Mouse (Mus musculus): ENCODE results near the gene Prkab1. TPM values are rescaled to one million over a fixed set of nuclear protein-coding genes. Genes with fewer than 3 reads are reported as not detected.
A peak's percentile ranks its signal among the peaks of the same experiment; 100 is the strongest.

Prkab1 gene
- 46.7 and 49.1 TPM in 2 replicates for polyA plus RNA-seq (2014; fragmentation: Nextera tagmentation; extraction: Ambion mirVana)

DNA sequence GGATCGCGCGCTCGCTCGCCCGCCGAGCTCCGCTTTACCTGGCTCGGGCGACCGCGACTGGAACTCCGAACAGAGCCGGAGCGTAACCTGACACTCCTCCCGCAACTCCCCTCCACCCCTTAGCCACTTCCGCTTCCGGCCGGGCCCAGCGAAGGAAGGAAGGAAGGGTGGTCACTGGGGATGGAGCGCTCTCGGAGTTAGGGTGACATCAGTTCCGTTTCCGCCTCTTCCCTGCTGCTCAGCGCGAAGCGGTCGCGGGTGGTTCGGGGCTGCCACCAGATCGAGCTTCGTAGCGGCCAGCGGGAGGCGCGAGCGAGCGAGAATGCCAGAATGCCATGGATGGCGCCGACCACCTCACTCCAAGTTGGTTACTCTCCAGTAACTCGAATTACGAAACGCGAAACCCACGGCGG is at the start of gene Prkab1:
Gene Prkab1 (minus strand): TSS at position 182 of the 413 bp plus-strand sequence.
- peak; percentile 95 for ATAC-seq (ENCODE audit: low FRiP score, low TSS enrichment)
- no peaks in the 10 kb centered on the region for H3K9me3 ChIP-seq (ENCODE audit: control insufficient read depth, low read length)
- peak within 1 kb of the TSS; percentile 73 for H3K9ac ChIP-seq (replicated peaks; ENCODE audit: low read length)
- peak within 1 kb of the TSS; percentile 90 for H3K4me3 ChIP-seq (replicated peaks; ENCODE audit: low read depth, low read length)
- no peaks in the 10 kb centered on the region for H3K27me3 ChIP-seq (ENCODE audit: control insufficient read depth, insufficient read depth, low read length)
- H3K4me1 ChIP-seq (ENCODE audit: control insufficient read depth, insufficient read depth, low read length): peaks cover 10% of the 10 kb centered on the region; the same call in 1 of the 2 replicates
- H3K36me3 ChIP-seq (ENCODE audit: control insufficient read depth, insufficient read depth, low read length): peaks cover 26% of the 10 kb centered on the region
- peak; percentile 96 for DNase-seq
- peak within 1 kb of the TSS; percentile 93 for H3K4me2 ChIP-seq (ENCODE audit: low read length)
- under 1% methylated on average over 46 of the region's 46 CpGs for WGBS
- peak within 1 kb of the TSS; percentile 66 for H3K27ac ChIP-seq (replicated peaks; ENCODE audit: low read depth, low read length)

DNA sequence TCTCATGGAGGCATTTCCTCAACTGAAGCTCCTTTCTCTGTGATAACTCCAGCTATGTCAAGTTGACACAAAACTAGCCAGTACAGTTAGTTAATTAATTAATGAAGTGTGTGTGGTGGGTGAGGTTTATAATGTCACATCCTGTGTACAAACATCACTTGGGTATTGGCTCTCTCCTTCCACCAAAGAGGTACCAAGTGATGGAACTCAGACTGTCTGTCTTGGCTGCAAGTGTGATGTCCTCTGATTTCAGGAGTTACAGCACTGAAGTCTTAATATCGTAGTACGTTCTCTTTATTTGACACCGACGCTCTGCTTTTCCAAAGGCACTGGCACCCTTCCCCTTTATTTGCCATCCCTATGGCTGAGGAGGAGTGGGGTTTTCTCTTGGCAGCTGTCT is 45.3 kb upstream of the Prkab1 start:
- no peaks in the 10 kb centered on the region for H3K4me1 ChIP-seq (ENCODE audit: control insufficient read depth, insufficient read depth, low read length)
- no peak overlapping the region for H3K4me3 ChIP-seq (replicated peaks; ENCODE audit: low read depth, low read length)
- H3K27me3 ChIP-seq (ENCODE audit: control insufficient read depth, insufficient read depth, low read length): no peaks in the 10 kb centered on the region
- ATAC-seq (ENCODE audit: low FRiP score, low TSS enrichment) (no peak), DNase-seq (no peak)
- no peaks in the 10 kb centered on the region for H3K36me3 ChIP-seq (ENCODE audit: control insufficient read depth, insufficient read depth, low read length)
- WGBS: 91% methylated on average over 4 of the region's 4 CpGs
- H3K9ac ChIP-seq (replicated peaks; ENCODE audit: low read length): no peak overlapping the region
- H3K4me2 ChIP-seq (ENCODE audit: low read length): no peak overlapping the region
- no peak overlapping the region for H3K27ac ChIP-seq (replicated peaks; ENCODE audit: low read depth, low read length)
- H3K9me3 ChIP-seq (ENCODE audit: control insufficient read depth, low read length): no peaks in the 10 kb centered on the region

DNA sequence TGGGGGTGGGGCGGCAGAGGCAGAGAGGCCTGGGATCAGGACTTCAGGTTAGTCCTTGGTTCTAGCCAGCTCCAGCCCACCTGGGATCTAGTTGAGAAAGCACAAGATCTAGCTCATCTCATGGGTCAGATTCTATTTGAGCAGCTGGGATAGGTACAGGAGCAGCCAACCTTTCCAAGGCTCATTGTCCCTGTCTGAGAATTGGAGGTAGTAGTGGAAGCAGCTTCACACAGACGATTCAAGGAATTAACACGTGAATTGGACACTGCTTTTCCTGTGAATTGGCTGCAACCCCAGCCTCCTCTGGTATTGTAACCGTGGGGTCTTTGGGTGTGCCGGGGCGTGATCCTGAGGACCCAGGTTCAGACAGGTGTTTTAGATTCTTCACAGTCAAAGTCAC is 28.5 kb upstream of the Prkab1 start:
- no peaks in the 10 kb centered on the region for H3K27me3 ChIP-seq (ENCODE audit: control insufficient read depth, insufficient read depth, low read length)
- no peak overlapping the region for H3K27ac ChIP-seq (replicated peaks; ENCODE audit: low read depth, low read length)
- no peaks in the 10 kb centered on the region for H3K36me3 ChIP-seq (ENCODE audit: control insufficient read depth, insufficient read depth, low read length)
- no peak for ATAC-seq (ENCODE audit: low FRiP score, low TSS enrichment)
- no peaks in the 10 kb centered on the region for H3K4me1 ChIP-seq (ENCODE audit: control insufficient read depth, insufficient read depth, low read length)
- 52% methylated on average over 6 of the region's 6 CpGs for WGBS
- H3K9me3 ChIP-seq (ENCODE audit: control insufficient read depth, low read length): no peaks in the 10 kb centered on the region
- H3K9ac ChIP-seq (replicated peaks; ENCODE audit: low read length): no peak overlapping the region
- no peak overlapping the region for H3K4me3 ChIP-seq (replicated peaks; ENCODE audit: low read depth, low read length)
- H3K4me2 ChIP-seq (ENCODE audit: low read length): no peak overlapping the region
- no peak for DNase-seq

DNA sequence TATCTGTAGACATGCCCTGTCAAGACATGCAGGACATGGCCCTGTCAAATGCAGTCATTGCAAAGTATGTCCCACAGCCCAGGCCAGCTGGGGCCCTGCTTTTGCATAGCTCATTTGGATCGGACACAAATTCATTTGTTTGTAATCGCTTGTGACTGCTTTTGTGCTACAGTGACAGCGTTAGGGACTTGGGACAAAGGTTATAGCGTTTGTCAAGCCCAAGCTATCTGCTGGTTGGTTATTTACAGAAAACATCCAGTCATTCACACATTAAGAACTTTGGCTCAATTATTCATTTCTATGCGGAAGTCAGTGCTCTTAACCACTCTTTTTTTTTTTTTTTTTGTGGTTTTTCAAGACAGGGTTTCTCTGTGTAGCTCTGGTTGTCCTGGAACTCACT is 27.9 kb upstream of the Prkab1 start:
- Histone ChIP-seq H3K9me3 (ENCODE audit: control insufficient read depth, low read length) (no peaks in the 10 kb centered on the region), H3K27me3 (ENCODE audit: control insufficient read depth, insufficient read depth, low read length) (no peaks in the 10 kb centered on the region), H3K4me2 (ENCODE audit: low read length) (no peak overlapping the region), H3K36me3 (ENCODE audit: control insufficient read depth, insufficient read depth, low read length) (no peaks in the 10 kb centered on the region), H3K27ac (replicated peaks; ENCODE audit: low read depth, low read length) (no peak overlapping the region), H3K4me3 (replicated peaks; ENCODE audit: low read depth, low read length) (no peak overlapping the region), H3K9ac (replicated peaks; ENCODE audit: low read length) (no peak overlapping the region), H3K4me1 (ENCODE audit: control insufficient read depth, insufficient read depth, low read length) (no peaks in the 10 kb centered on the region)
- ATAC-seq (ENCODE audit: low FRiP score, low TSS enrichment) (no peak), DNase-seq (no peak)
- WGBS: 84% methylated on average over 5 of the region's 5 CpGs

DNA sequence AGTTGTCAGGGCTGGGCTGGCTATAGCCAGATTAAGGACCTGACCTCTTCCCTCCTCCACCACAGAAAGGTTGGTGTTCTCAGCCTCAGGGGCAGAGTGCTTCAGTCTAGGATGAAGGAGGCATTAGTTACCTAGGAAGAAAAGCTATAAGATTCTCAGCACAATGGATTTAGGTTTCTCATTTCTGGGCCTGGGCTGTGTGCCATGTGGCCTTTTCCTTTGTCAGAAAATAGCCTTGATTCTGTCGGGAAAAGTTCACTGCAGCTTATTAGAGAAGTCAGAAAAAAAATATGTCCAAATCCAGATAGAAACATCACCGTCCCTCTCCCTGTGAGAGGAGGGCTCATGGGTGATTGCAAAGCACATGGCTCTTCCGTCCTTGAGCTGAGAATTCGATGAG is 25.5 kb upstream of the Prkab1 start:
- ATAC-seq (ENCODE audit: low FRiP score, low TSS enrichment): no peak
- Histone ChIP-seq H3K9me3 (ENCODE audit: control insufficient read depth, low read length) (no peaks in the 10 kb centered on the region), H3K36me3 (ENCODE audit: control insufficient read depth, insufficient read depth, low read length) (no peaks in the 10 kb centered on the region), H3K27ac (replicated peaks; ENCODE audit: low read depth, low read length) (no peak overlapping the region), H3K27me3 (ENCODE audit: control insufficient read depth, insufficient read depth, low read length) (no peaks in the 10 kb centered on the region), H3K4me1 (ENCODE audit: control insufficient read depth, insufficient read depth, low read length) (no peaks in the 10 kb centered on the region), H3K4me3 (replicated peaks; ENCODE audit: low read depth, low read length) (no peak overlapping the region), H3K9ac (replicated peaks; ENCODE audit: low read length) (no peak overlapping the region), H3K4me2 (ENCODE audit: low read length) (no peak overlapping the region)
- no peak for DNase-seq
- WGBS: 89% methylated on average over 4 of the region's 4 CpGs

DNA sequence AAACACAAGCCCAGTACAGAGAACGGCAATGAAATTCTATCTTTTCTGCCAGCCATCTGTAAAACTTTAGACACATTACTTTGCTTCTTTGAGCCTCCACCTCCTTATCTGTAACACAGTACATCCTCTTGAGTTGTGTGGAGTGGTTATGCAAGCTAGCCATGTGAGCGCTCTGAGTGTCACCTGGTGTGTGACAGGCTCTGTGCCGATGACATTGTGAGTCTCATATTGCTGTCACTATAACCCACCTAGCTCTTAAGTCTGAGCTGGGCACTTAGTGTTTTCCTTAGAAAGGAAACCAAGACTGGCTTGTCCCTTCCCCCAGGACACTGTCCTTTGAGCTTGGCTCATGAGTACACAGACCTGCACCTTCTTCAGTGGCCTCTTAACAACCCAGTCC is 24.0 kb upstream of the Prkab1 start:
- no peak overlapping the region for H3K4me2 ChIP-seq (ENCODE audit: low read length)
- no peaks in the 10 kb centered on the region for H3K4me1 ChIP-seq (ENCODE audit: control insufficient read depth, insufficient read depth, low read length)
- no peaks in the 10 kb centered on the region for H3K27me3 ChIP-seq (ENCODE audit: control insufficient read depth, insufficient read depth, low read length)
- H3K27ac ChIP-seq (replicated peaks; ENCODE audit: low read depth, low read length): no peak overlapping the region
- DNase-seq: no peak
- no peaks in the 10 kb centered on the region for H3K36me3 ChIP-seq (ENCODE audit: control insufficient read depth, insufficient read depth, low read length)
- 99% methylated on average over 3 of the region's 3 CpGs for WGBS
- no peak overlapping the region for H3K9ac ChIP-seq (replicated peaks; ENCODE audit: low read length)
- H3K9me3 ChIP-seq (ENCODE audit: control insufficient read depth, low read length): no peaks in the 10 kb centered on the region
- H3K4me3 ChIP-seq (replicated peaks; ENCODE audit: low read depth, low read length): no peak overlapping the region
- ATAC-seq (ENCODE audit: low FRiP score, low TSS enrichment): no peak

DNA sequence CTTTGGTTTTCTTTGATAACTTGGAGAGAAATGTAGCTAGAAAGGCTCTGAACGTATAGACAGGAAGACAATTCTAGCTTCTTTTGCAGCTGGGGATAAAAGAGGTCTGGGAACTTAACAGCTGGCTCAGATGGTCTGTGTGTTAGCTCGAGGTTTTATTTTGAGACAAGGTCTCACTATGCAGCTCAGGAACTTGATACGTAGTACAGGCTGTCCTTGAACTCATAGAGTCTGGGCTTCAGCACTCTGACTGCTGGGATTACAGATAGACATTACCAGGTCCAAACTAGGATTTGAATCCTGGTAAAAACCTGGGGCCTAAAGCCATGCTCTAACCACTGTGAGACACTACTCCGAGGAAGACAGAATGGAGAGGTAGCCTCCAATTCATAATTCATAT is 21.9 kb upstream of the Prkab1 start:
- no peak for DNase-seq
- Histone ChIP-seq H3K4me1 (ENCODE audit: control insufficient read depth, insufficient read depth, low read length) (peaks cover 3% of the 10 kb centered on the region; the same call in 1 of the 2 replicates), H3K27ac (replicated peaks; ENCODE audit: low read depth, low read length) (no peak overlapping the region), H3K27me3 (ENCODE audit: control insufficient read depth, insufficient read depth, low read length) (no peaks in the 10 kb centered on the region), H3K9me3 (ENCODE audit: control insufficient read depth, low read length) (no peaks in the 10 kb centered on the region), H3K4me2 (ENCODE audit: low read length) (no peak overlapping the region), H3K9ac (replicated peaks; ENCODE audit: low read length) (no peak overlapping the region), H3K4me3 (replicated peaks; ENCODE audit: low read depth, low read length) (no peak overlapping the region), H3K36me3 (ENCODE audit: control insufficient read depth, insufficient read depth, low read length) (no peaks in the 10 kb centered on the region)
- ATAC-seq (ENCODE audit: low FRiP score, low TSS enrichment): no peak
- WGBS: 82% methylated on average over 4 of the region's 4 CpGs

DNA sequence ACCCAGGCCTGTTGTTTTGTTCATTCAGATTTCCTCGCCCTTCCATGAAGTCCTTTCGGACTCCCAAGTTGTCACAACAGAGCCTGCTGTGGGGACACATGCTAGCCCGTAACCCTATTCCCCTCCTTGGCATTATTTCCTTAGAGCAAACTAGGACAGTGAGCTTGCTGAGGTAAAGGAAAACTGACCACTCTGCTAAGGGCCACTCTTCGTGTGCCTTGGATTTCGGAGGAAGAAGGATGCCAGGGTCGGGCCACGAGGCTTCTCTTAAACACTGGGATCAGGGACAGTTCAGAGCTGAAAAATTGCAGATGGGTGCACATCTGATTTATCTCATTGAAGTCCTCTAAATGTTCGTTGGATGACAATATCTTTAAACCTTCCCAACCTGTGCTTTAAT is 21.3 kb upstream of the Prkab1 start:
- WGBS: 82% methylated on average over 8 of the region's 8 CpGs
- no peak for DNase-seq

DNA sequence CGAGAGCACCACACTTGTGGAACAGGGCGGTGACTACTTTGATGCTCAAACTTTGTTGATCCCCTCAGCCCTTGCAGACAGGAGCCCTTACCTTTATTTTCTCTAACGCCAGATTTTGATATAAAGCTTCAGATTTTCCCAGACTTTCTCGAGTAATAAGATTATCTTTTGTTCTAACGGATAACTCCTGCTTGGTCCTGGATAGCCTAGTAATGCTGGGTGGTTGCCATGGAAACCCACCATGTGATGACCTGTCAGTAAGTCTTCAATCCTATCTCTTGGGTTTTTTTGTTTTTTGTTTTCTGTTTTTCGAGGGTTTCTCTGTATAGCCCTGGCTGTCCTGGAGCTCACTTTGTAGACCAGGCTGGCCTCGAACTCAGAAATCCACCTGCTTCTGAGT is 17.9 kb upstream of the Prkab1 start:
- H3K27ac ChIP-seq (replicated peaks; ENCODE audit: low read depth, low read length): no peak overlapping the region
- no peak overlapping the region for H3K4me3 ChIP-seq (replicated peaks; ENCODE audit: low read depth, low read length)
- DNase-seq (peak; percentile 65), ATAC-seq (ENCODE audit: low FRiP score, low TSS enrichment) (no peak)
- whole genome bisulfite sequencing: 32% methylated on average over 7 of the region's 7 CpGs
- no peaks in the 10 kb centered on the region for H3K36me3 ChIP-seq (ENCODE audit: control insufficient read depth, insufficient read depth, low read length)
- no peaks in the 10 kb centered on the region for H3K27me3 ChIP-seq (ENCODE audit: control insufficient read depth, insufficient read depth, low read length)
- peaks cover 3% of the 10 kb centered on the region; the same call in 1 of the 2 replicates for H3K4me1 ChIP-seq (ENCODE audit: control insufficient read depth, insufficient read depth, low read length)
- H3K9ac ChIP-seq (replicated peaks; ENCODE audit: low read length): no peak overlapping the region
- H3K4me2 ChIP-seq (ENCODE audit: low read length): no peak overlapping the region
- H3K9me3 ChIP-seq (ENCODE audit: control insufficient read depth, low read length): no peaks in the 10 kb centered on the region

More for the DNA sequence above, 21.3 kb upstream of the Prkab1 start:
- Histone ChIP-seq H3K9ac (replicated peaks; ENCODE audit: low read length) (no peak overlapping the region), H3K4me1 (ENCODE audit: control insufficient read depth, insufficient read depth, low read length) (peaks cover 3% of the 10 kb centered on the region; the same call in 1 of the 2 replicates), H3K4me3 (replicated peaks; ENCODE audit: low read depth, low read length) (no peak overlapping the region), H3K27ac (replicated peaks; ENCODE audit: low read depth, low read length) (no peak overlapping the region), H3K9me3 (ENCODE audit: control insufficient read depth, low read length) (no peaks in the 10 kb centered on the region), H3K4me2 (ENCODE audit: low read length) (no peak overlapping the region), H3K27me3 (ENCODE audit: control insufficient read depth, insufficient read depth, low read length) (no peaks in the 10 kb centered on the region), H3K36me3 (ENCODE audit: control insufficient read depth, insufficient read depth, low read length) (no peaks in the 10 kb centered on the region)
- ATAC-seq (ENCODE audit: low FRiP score, low TSS enrichment): no peak

All from midbrain, embryonic 14.5 days (tissue).